Mouse (Mus musculus) kidney, postnatal 25 days (tissue): ENCODE results near the gene Prr14l.
"Not testable (repeated sequence)": the region's sequence is repeated elsewhere in the genome, so short reads cannot be mapped to it uniquely, and the experiment has no call there.

Source experiments
- DNase-seq, 2 experiments: peaks; one replicate each; pipeline ENCODE4 v3.0.0; 2021; ENCODE audit warnings: mixed read lengths in 2 of 2

The Prr14l gene

DNA sequence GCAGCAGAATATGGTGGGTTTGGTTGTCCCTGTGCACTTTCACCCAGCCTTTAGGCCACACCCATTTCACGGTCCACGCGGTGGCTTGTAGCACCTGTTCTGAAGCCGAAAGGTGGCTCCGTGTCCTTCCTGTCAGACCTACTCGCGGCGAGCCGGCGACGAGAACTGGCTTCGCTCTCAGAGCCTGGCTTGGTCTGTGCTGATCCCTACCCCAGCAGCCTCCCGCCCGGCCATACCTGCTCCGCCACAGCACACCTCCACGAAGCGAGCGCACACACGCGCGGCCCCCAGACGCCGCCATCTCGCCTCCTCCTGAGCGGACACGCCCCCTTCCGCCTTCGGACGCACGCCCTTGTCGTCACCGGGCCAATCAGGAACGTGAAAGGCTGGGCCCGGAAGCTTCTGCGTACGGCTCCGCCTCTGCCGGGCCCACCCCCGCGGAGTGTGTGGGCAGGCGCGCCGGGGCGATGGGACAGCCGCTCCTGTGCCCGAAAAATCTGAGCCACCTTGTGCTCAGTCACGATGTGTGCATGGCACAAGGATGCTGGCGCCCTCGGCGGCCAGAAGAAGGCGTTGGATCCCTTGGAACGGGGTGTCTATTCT lies 68.6 kb downstream of the Prr14l start, which contains the start of gene Pisd:
Pisd (minus strand) TSS at position 334 of the 603 bp plus-strand sequence.
- peak; percentile 97 to 98 for DNase-seq

DNA sequence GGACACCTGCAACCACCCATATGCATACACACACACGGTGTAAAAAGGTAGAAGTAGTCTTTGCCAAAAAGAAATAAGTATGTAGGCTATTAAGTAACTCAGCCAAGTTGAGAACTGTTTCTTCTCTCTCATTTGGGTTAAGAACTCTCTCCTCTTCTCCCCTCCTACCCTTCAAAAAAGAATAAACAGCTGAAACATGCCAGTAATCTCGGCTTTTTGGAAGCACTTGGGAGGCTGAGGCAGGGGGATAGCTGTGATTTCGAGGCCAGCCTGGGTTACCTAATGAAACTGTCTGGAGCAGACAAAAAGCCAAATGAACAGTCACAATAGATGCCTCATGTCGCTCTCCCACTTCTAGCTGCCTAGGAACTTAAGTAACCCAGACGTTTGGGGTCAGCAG lies 69.3 kb downstream of the Prr14l start:
- no peak for DNase-seq

DNA sequence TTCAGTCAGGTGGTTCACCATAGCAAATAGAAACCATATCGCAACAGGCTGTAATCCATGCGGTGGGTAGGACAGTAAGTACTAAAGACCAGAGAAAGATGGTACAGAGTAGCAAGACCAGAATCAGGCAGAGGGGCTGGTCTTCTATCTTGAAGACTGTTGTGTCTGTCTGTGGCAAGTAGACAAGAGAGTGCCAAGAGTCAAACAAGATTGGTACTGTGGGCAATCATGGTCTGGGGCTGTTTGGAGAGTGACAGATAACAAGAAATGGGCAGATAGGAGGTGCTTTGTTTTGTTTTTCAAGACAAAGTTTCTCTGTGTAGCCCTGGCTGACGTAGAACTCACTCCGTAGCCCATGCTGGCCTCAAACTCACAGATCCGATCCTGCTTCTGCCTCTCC lies 72.5 kb downstream of the Prr14l start:
- DNase-seq, result no peak

DNA sequence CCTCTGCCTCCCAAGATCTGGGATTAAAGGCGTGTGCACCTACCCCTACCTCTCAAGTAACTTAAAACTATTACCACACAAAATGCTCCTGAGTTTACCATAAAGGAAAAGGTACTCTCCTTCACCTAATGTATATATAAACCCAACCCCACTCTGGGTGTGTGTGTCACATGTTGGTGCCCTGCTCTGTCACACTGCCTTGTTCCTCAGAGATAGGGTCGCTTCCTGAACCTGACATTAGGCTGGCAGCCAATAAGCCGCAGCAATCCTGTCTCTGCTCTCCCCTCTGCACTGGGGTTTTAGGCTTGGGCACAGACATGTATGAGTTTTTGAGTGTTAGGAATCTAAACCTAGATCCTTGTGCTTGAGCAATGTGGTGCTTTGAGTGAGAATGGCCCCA lies 75.9 kb downstream of the Prr14l start:
- no peak for DNase-seq

DNA sequence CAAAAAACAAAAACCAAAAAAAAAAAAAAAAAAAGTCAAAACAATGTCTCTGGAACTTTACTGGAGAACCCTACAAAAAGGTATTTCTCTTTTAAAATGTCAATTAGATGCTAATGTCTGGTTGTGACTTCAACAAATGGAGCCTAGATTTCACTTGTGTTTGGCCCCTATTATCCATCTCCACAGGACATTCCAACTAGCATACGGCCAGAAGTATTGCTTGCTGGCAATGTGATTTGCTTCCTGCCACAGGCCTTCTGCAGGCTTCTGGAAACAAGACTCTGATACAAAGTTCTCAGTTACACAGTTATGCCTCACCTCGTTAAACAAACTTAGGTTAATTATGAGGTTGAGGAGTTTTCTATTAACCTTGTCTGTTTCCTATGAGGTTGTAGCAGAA lies 81.7 kb downstream of the Prr14l start:
- DNase-seq, result no peak

DNA sequence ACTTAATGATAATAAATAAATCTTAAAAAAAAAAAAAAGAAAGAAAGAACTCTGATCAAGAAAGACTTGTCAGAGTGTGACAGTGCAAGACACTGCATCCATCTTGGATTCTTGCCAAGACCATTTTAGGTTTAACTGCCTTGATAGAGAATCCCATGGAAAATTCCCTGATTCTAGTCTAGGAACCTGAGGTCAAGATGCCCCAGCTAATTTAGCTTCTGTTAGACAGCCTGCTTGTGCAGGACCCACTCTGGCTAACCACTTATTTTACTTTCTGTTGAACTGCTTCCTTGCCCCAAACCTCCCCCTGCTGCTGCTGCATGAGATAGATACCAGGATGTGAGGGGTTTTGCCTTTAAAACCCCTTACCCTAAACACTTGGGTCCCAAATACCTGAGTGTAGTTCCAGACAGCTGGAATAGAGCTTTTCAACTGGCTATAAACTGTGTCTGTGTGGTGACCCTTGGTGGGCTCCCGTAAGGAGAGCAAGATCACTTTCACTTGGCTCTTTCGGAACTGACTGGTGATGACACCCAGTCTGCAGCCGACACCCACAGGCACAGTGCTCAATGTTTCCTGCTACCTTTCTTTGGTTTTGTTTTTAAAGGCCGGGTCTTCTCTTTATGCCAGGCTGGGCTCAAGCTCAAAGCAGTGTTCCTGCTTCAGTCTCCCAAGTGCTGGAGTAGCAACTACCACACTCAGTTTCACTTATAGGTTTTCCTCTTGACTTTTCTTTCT lies 86.3 kb downstream of the Prr14l start:
- no peak for DNase-seq

DNA sequence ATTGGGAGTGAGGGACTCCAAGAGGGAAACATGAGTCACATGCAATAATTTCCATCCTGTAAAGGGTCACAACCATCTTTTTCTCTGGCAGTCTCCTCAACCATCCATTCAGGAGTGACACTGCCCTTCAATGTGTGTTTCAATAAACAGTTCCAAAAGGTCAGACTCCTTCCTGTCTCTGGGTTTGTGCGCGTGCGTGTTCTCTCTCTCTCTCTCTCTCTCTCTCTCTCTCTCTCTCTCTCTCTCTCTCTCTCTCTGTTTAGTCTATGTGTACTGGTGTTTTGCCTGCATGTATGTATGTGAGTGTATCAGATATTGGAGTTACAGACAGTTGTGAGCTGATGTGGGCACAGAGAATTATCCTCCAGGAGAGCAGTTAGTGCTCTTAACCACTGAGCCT lies 87.1 kb downstream of the Prr14l start:
- no peak for DNase-seq

DNA sequence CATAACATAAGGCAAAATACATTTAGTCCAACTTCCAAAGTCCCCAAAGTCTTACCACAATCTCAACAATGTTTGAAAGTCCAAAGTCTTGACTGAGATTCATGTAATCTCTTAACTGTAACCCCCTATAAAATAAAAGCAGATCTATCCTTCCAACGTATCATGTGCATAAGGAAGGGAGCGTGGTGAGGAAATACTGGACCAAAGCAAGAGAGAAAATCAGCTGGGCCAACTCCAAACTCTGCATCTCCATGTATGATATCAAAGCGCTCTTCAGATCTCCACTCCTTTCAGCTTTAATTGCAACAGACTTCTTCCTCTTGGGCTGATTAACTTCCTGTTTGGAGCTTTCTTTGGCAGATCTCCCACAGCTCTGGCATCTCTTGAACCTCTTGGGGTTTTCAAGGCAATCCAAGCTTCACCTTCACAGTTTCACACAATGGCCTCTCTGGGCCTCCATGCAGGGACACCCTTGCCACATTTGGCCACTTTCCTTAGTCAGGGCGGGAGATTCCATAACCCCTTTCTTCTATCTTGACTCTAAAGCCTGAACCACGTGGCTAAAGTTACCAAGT lies 92.4 kb downstream of the Prr14l start:
- peak in 1 of 2 experiments; percentile 38 for DNase-seq

DNA sequence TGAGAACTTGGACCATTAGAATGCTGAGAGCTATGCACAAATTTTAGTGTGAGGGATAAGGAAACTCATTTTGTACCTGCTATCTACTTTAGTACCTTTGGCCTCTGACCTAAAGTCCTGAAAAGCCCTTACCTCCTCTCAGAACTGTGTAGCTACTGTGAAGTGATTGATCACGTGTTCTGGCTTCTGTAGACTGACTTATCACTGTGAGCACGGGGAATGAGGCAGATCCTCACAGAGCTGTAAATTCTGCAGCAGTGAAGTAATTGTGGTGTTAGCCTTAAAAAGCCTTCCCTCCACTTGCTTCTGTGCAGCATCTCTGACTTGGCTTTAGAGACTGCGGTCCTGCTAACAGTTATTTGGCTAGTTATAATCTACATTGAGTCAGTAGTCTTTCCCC lies 93.3 kb downstream of the Prr14l start:
- no peak for DNase-seq

DNA sequence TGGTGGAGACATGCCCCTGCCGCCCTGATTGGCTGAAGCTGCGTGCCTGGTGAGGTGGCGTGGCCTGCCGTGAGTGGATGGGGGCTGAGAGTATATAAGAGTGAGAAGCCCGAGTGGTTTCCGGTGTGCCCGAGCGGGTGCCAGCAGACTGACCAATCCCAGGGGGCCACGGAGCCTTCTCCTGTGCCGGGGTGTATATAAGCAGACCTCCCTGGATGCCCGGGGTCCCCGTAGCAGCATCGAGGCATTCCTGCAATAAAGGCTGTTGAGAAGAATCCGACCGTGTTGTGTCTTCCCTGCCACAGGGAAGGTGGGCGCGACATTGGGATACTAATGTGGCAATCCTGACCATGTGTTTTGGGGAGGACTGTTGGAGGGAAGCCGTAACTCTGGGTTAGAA lies 93.7 kb downstream of the Prr14l start:
- DNase-seq, result not testable (repeated sequence)

DNA sequence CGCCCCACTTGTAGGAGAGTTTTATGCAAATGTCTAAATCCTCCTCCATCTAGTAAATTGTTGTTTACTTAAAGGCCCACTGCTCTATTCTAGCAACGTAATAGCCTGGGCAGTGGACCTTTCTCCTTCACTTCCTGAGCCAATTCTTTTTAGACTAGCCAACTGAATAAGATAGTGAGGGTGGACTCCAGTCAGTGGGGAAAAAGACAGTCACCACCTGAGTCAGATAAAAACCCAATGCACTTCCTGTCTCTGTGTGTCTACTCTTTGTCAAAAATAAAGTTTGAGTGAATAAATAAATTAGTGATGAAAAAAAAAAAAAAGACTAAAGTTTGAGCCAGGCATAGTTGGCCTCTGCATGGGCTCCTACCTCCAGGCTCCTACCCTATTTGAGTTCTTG lies 94.4 kb downstream of the Prr14l start:
- DNase-seq, result no peak

DNA sequence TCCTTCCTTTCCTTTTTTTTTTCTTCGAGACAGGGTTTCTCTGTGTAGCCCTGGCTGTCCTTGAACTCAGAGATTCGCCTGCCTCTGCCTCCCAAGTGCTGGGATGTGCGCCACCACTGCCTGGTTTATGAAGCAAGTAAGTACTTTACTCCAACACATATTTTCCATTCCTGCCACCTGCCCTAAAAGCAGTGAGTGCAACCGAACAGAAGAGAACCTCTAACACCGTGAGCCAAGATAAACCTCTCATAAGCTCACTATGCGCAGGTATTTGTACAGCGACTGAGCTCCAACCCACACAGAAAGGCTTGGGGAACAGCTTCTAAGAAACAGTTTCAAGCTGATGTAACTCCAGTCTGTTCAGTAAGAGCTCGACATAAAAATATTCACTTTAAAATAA lies 97.9 kb downstream of the Prr14l start:
- no peak for DNase-seq

DNA sequence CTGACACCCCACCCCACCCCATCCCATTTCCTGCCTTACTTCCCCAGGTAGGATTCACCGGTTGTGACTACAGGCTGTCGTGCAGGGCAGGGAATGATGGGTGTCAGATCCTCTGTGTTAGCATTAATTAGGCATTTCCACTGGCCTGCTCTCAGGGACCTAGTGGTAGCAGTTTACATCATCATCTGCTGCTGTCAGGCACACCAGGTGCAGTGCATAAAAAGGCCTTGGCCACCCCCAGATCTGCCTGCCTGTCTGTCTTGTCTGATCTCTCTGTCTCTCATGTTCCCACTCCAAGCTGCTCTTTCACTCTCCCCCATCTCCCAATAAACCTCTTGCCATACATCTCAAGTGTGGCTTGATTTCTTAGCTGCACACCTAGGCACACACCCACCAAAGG lies 102.3 kb downstream of the Prr14l start:
- no peak for DNase-seq

DNA sequence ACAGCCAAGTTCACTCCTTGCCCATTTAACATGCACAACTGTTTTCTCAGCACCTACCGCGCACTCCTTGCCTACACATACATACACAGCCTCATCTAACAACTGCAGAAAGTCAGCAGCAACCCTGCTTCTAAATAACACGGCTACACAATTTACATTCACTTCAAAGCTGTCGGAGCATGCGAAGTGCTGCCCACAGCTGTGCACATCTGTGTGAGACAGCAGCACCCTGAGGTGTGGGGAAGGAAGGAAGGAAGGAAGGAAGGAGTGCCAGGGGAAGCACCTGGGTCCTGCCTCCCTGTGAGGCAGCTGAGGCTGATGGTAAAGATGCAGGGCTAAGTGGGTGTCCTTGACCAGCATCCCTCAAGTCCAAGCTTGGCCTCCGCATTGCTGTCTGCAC lies 105.1 kb downstream of the Prr14l start:
- no peak for DNase-seq

DNA sequence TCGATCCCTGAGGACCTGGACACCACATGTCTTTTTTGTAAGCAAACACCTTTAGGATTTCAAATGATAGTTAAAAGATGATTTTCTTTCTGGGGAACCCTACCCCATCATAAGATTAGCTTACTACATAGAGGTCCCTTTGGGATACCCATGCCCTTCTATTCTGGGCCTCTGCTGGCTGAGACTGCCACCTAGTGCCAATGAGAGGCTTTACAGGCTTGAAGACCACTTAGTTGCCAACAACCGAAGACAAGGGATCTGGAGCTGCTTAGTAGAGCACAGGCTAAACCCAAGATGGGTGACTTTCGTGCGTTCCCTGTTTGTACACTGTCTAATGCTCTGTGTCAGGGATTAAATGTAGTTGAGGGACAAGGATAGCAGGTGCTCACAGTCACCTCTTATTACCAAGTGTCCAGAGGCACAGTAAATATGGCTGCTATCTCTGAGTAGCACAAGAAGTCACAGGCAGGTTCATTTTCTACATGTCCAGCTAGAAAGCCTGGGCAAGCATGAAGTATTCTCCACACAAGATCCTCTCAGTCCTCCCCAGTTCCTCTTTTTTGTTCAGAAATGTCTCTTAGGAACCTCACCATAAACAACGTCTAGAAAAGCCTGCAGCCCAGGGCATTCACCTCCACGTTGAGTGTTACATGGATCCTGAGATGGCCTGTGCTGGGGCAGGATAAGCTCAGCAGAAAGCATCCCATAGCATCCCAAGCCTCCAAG lies 106.2 kb downstream of the Prr14l start:
- peak; percentile 54 to 58 for DNase-seq

DNA sequence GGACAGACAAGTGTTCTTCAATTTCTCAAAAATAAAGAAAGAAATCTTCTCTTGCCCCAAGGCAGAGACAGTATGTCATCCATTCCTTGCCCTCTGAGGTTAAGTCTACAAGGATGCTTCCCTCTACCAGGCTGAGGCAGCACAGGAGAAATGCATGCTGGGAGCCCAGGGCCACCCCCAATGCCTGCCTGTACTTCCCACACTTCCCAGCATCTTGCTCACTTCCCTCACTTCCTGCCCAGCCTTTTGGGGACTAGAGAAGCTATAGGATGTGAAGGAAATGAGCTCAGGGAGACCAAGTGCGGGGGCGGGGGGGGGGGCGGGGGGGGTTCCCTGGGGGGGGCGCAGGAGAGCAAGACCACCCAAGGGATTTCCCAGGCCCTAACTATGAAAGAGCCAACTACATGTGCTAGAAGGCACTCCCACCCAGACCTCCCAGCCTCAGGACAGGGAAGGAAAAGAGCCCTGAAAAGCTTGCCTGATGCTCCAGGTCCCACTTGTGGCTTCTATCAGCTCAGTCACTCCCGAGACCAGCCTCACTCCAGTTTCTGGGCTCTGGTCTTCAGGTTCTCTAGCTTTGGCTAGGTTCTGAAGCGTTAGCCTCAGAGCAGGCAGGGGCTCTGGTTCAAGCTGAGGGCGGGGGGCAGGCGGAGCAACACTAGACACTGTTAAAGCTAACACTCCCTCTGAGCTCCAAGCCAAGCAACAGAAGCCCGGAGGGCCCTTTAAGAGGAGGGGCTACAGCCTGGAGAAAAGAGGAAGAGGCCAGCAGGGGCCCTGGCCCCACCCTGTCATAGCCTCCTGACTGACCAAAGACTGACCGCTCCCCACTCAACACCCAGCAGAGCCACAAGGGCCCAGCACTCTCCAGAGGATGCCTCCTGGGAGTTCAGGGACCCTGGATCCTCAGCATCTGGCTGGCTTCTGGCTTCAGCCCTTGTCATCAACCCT lies 108.1 kb downstream of the Prr14l start:
- peak; percentile 81 to 89 for DNase-seq

DNA sequence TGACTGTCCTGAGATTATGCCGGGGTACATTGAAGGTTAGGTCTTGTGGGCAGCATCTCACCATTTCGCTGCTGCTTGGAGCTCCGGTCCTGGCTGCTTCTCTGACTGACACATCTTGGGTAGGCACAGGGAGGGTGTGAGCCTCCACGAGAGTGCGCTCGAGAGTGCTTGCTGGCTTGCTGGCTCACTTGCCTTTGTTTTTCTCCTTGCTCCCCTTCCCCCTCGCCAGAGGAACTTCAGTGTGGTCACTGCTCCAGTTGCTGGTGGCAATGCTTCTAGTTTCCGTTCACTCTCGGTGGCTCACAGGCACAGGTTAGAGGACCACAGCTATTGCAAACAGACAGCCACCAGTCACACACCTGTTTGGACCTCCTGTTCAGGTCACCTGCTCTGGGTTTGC lies 111.9 kb downstream of the Prr14l start:
- DNase-seq, result peak in 1 of 2 experiments; percentile 50

DNA sequence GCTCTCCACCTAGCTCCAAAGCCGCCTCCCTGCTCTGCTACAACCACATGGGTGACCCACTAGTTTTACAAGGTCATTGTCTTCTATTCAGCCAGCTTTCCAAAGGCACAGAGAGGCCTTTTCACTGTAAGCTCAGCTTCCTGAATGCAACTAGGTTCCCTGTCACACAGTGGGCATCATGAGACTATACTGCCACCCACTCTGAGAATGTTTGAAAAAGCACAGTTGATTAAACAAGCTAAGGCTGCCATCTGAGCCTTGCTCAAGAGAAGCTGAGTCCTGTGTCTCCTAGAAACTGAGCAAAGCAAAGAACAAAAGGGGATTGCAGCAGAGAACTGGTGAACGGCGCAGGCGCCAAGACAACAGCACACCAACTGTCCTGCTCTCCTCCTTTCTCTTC lies 112.7 kb downstream of the Prr14l start:
- DNase-seq, result not testable (repeated sequence)

DNA sequence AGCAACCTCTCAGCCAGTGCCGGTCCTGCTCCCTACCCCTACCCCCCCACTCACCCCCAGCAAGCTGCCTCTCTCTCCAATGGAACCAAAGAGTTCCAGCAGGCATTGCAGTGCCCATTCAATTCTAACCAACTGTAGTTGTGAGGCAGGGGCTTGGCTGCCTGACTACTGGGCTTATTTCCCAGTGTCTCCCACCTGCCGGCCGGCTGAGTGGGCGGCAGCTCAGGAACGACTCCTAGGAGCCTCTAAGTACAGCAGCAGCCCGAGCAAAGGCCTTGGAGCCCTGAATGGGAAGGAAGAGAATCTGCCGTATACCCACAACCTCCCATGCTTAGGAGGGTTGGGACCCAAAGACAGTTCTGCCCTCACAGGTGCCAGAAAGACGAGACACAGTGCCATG lies 113.2 kb downstream of the Prr14l start:
- DNase-seq, result not testable (repeated sequence)

DNA sequence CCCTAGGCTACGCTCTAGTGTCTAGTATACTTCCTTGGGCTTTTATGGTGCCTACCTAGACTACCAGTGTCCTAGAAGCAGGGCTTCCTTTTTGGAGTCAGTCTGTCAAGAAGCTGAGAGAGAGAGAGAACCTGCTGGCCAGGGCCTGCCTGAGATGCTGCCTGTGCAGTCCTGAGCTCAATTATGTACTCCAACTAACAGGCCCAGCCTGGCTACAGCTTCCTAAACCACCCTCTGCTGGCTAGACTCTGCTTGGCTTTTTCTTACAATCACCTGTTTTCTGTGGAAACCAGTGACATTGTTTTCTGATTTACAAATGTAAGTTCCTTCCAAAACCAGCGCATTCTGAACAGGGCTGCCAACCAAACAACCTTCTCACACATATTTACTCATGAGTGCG lies 113.9 kb downstream of the Prr14l start:
- no peak for DNase-seq
